Mouse (Mus musculus): ENCODE data around the gene Aip. TPM values are rescaled to one million over a fixed set of nuclear protein-coding genes. Genes with fewer than 3 reads are reported as not detected.

Gene Aip
- total and polyA plus RNA-seq, 2 experiments from 2014 or later = 23.8 to 61.7 TPM

DNA sequence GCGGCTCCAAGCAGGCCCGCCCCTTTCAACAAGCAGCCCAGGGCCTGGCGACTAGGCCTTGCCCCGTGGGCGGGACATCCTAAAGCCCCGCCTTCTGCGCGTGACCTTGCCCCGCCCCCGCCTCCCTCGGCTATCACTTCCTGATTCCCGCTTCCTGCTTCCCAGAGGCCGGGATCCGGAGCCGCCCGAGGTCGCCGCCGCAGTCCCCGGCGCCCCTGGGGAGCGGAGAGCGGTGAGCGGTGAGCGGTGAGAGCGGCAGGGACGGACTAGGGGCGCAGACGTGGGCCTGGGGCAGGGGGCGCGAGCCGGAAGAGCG, 22.8 kb upstream of the Aip start, which contains the start of gene Coro1b:
Gene Coro1b, plus strand, starts transcription at position 129 of the 316 bp plus-strand sequence.
- 0% methylated on average over 30 of the region's 33 CpGs for WGBS
- ATAC-seq (ENCODE audit: insufficient read depth, low read depth) (peak; percentile 94), DNase-seq (ENCODE audit: low spot score) (peak; percentile 93)
- peak within 1 kb of the TSS; percentile 97 for H3K4me3 ChIP-seq (ENCODE audit: low read depth, low read length)
- H3K4me1 ChIP-seq (ENCODE audit: control insufficient read depth, insufficient read depth) = peaks cover 21% of the 10 kb centered on the region
- TF ChIP-seq EP300 (IDR thresholded peaks at IDR 0.05; ENCODE audit: low read depth) (peak; percentile 80), CTCF (IDR thresholded peaks at IDR 0.05; ENCODE audit: low read depth) (no peak)
- H3K36me3 ChIP-seq (replicated peaks; ENCODE audit: control insufficient read depth, insufficient read depth, low read length) = peaks cover 28% of the 10 kb centered on the region
- no peaks in the 10 kb centered on the region for H3K9me3 ChIP-seq (replicated peaks; ENCODE audit: control insufficient read depth, low read length)
- peak within 1 kb of the TSS; percentile 89 for H3K27ac ChIP-seq (ENCODE audit: low read depth)
- H3K9ac ChIP-seq (replicated peaks; ENCODE audit: low read depth, low read length) = peak within 1 kb of the TSS; percentile 96
- H3K27me3 ChIP-seq (ENCODE audit: control insufficient read depth, insufficient read depth, low read length) = no peaks in the 10 kb centered on the region
- H3K4me2 ChIP-seq (ENCODE audit: low read depth, low read length) = peak within 1 kb of the TSS; percentile 88

DNA sequence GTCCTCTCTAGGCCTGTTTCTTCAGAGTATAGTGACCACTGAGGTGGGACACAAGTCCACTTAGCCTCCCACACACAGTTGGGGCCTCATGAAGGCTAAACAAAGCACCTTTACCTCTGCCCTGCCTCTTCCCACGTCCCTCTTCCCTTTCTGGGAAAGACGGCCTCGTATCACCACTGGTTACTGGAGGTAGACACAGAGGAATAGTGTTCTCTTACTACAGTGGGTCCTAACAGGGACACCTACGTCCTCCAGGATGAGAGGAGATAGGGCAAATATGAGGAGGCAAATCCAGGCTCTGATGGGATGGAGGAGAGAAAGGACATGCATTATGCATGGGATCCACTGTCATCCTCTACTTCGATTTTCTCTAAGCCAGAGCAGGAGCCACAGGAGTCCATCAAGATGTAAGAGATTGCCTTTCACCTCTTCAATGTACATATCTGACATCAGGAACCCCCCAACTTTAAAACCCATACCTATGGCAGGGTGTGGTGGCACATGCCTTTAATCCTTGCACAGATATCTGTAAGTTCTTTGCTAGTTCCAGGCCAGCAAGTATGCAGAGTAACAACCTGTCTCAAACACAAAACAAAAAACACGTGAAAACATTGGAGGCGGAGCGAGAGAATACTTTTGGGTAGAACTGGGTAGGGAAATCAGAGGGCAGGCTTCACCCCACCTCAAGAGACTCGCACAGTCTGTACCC, 22.3 kb upstream of the Aip start:
- peak overlapping the region; percentile 97 for H3K4me3 ChIP-seq (ENCODE audit: low read depth, low read length)
- H3K27me3 ChIP-seq (ENCODE audit: control insufficient read depth, insufficient read depth, low read length) = no peaks in the 10 kb centered on the region
- ATAC-seq (ENCODE audit: insufficient read depth, low read depth) (no peak), DNase-seq (ENCODE audit: low spot score) (no peak)
- H3K36me3 ChIP-seq (replicated peaks; ENCODE audit: control insufficient read depth, insufficient read depth, low read length) = peaks cover 25% of the 10 kb centered on the region
- no peak for TF ChIP-seq EP300 (IDR thresholded peaks at IDR 0.05; ENCODE audit: low read depth)
- no peak for TF ChIP-seq CTCF (IDR thresholded peaks at IDR 0.05; ENCODE audit: low read depth)
- no peaks in the 10 kb centered on the region for H3K9me3 ChIP-seq (replicated peaks; ENCODE audit: control insufficient read depth, low read length)
- H3K9ac ChIP-seq (replicated peaks; ENCODE audit: low read depth, low read length) = peak overlapping the region; percentile 96; the same call in 1 of the 2 replicates
- peak overlapping the region; percentile 88 for H3K4me2 ChIP-seq (ENCODE audit: low read depth, low read length)
- peak overlapping the region; percentile 89 for H3K27ac ChIP-seq (ENCODE audit: low read depth)
- WGBS = 42% methylated on average over 9 of the region's 9 CpGs
- H3K4me1 ChIP-seq (ENCODE audit: control insufficient read depth, insufficient read depth) = peaks cover 20% of the 10 kb centered on the region

DNA sequence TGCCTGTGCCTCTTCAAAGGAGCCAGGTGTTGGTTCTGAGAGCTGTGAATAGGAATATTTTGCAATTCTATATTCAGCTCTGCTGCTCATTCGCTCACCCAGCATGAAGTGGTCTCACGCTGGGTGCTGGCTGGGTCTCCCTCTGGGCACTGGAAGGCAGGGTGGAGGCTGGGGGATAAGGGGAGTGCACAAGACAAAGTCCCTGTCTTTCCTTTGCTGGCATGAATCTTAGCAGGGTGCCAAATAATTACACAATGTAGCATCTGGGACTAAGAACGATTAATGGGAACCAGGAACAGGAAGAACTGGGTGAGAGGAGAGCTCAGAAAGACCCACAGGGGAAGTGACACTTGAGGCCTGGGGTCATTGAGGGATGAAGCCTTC, 21.4 kb upstream of the Aip start:
- H3K9me3 ChIP-seq (replicated peaks; ENCODE audit: control insufficient read depth, low read length) = no peaks in the 10 kb centered on the region
- H3K4me2 ChIP-seq (ENCODE audit: low read depth, low read length) = no peak overlapping the region
- TF ChIP-seq EP300 (IDR thresholded peaks at IDR 0.05; ENCODE audit: low read depth) (no peak), CTCF (IDR thresholded peaks at IDR 0.05; ENCODE audit: low read depth) (no peak)
- H3K27me3 ChIP-seq (ENCODE audit: control insufficient read depth, insufficient read depth, low read length) = no peaks in the 10 kb centered on the region
- no peak for DNase-seq (ENCODE audit: low spot score)
- H3K27ac ChIP-seq (ENCODE audit: low read depth) = no peak overlapping the region
- no peak for ATAC-seq (ENCODE audit: insufficient read depth, low read depth)
- no peak overlapping the region for H3K9ac ChIP-seq (replicated peaks; ENCODE audit: low read depth, low read length)
- H3K36me3 ChIP-seq (replicated peaks; ENCODE audit: control insufficient read depth, insufficient read depth, low read length) = peaks cover 15% of the 10 kb centered on the region
- WGBS = 53% methylated on average over 3 of the region's 3 CpGs
- peaks cover 15% of the 10 kb centered on the region for H3K4me1 ChIP-seq (ENCODE audit: control insufficient read depth, insufficient read depth)
- H3K4me3 ChIP-seq (ENCODE audit: low read depth, low read length) = no peak overlapping the region

DNA sequence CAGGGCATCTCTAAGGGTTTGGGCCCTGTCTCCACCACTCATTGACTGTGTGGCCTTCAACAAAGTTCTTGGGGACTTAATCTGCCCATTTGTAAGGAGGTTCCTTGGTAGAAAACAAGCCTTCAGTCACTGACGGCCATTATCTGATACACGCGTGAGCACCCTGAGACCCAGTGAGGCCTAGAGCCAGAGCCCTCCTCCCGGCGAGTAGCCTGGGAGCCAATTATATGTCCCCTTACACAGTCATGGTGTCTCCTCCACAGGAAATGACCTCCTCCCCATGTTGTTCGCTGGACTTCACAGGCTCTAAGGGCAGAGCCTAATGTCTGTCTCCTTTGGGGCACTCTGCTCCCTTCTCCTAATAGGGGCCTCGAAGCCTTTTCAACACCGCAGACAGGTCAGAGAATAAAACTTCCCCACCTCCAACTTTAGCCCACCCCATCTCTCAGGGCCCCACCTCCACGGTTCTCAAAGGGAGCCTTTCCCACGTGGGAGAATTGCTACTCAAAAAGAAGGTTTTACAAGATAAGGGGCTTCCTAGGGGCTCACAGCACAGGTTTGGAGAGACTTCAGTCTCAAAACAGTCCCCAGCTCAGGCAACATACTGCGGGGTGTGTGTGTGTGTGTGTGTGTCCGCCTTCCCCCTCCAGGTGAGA, 20.8 kb upstream of the Aip start:
- Histone ChIP-seq H3K36me3 (replicated peaks; ENCODE audit: control insufficient read depth, insufficient read depth, low read length) (peaks cover 12% of the 10 kb centered on the region), H3K9ac (replicated peaks; ENCODE audit: low read depth, low read length) (no peak overlapping the region), H3K27me3 (ENCODE audit: control insufficient read depth, insufficient read depth, low read length) (no peaks in the 10 kb centered on the region), H3K4me1 (ENCODE audit: control insufficient read depth, insufficient read depth) (peaks cover 15% of the 10 kb centered on the region), H3K9me3 (replicated peaks; ENCODE audit: control insufficient read depth, low read length) (no peaks in the 10 kb centered on the region), H3K4me3 (ENCODE audit: low read depth, low read length) (no peak overlapping the region), H3K4me2 (ENCODE audit: low read depth, low read length) (no peak overlapping the region), H3K27ac (ENCODE audit: low read depth) (no peak overlapping the region)
- DNase-seq (ENCODE audit: low spot score) (no peak), ATAC-seq (ENCODE audit: insufficient read depth, low read depth) (no peak)
- TF ChIP-seq EP300 (IDR thresholded peaks at IDR 0.05; ENCODE audit: low read depth) = no peak
- no peak for TF ChIP-seq CTCF (IDR thresholded peaks at IDR 0.05; ENCODE audit: low read depth)
- 58% methylated on average over 12 of the region's 12 CpGs for WGBS

DNA sequence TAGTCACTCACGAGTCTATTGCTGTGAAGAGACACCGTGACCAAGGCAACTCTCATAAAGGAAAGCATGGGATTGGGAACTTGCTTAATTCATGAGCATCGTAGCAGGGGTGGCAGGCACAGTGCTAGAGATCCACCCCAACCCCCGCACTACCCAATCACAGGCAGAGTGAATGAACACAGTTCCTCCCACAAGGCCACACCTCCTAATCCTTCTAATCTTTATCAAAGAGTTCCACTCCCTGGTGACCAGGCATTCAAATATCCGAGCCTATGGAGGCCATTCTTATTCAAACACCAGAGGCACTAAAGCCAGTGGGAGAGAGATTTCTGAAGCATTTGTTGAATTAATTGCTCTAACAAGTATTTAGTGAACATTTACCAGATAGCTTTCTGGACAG, 20.3 kb upstream of the Aip start:
- Histone ChIP-seq H3K4me1 (ENCODE audit: control insufficient read depth, insufficient read depth) (peaks cover 15% of the 10 kb centered on the region), H3K27me3 (ENCODE audit: control insufficient read depth, insufficient read depth, low read length) (no peaks in the 10 kb centered on the region), H3K9me3 (replicated peaks; ENCODE audit: control insufficient read depth, low read length) (no peaks in the 10 kb centered on the region), H3K27ac (ENCODE audit: low read depth) (no peak overlapping the region), H3K36me3 (replicated peaks; ENCODE audit: control insufficient read depth, insufficient read depth, low read length) (peaks cover 6% of the 10 kb centered on the region), H3K4me2 (ENCODE audit: low read depth, low read length) (no peak overlapping the region), H3K4me3 (ENCODE audit: low read depth, low read length) (no peak overlapping the region), H3K9ac (replicated peaks; ENCODE audit: low read depth, low read length) (no peak overlapping the region)
- WGBS = 81% methylated on average over 5 of the region's 5 CpGs
- TF ChIP-seq CTCF (IDR thresholded peaks at IDR 0.05; ENCODE audit: low read depth) (no peak), EP300 (IDR thresholded peaks at IDR 0.05; ENCODE audit: low read depth) (no peak)
- DNase-seq (ENCODE audit: low spot score) = no peak
- ATAC-seq (ENCODE audit: insufficient read depth, low read depth) = no peak

Data from heart, postnatal 0 days (tissue).